Mouse (Mus musculus) heart, adult 2 months (tissue): ENCODE results near the gene Fryl.

Experiments
- CTCF ChIP-seq: fragments of 200-600 bp; IDR thresholded peaks from 2 replicates; pipeline ENCODE4 v1.8.1; 2022; ENCODE audit warnings: antibody characterized with exemption, mild to moderate bottlenecking, moderate library complexity
- POLR2A ChIP-seq: fragments of 200-500 bp; IDR thresholded peaks from 2 replicates; pipeline ENCODE4 v1.6.1; 2011; ENCODE audit warnings: mild to moderate bottlenecking, low read depth, low read length, control low read depth; ENCODE audit not compliant: insufficient read depth

GRCm38 (mm10) chr5:73284046-73284445 lies 27.6 kb upstream of the Fryl start:
- no peak for TF ChIP-seq CTCF
- TF ChIP-seq POLR2A, result no peak
